Mouse (Mus musculus) layer of hippocampus, adult 2 months (tissue): ENCODE results near the gene Gm10491. TPM values are rescaled to one million over a fixed set of nuclear protein-coding genes. Genes with fewer than 3 reads are reported as not detected.
"Not testable (repeated sequence)": the region's sequence is repeated elsewhere in the genome, so short reads cannot be mapped to it uniquely, and the experiment has no call there.

ENCODE experiments used
- DNase-seq, 2 experiments: peaks; one replicate each; pipeline ENCODE4 v3.0.0; 2022; ENCODE audit warnings: low spot score in 2 of 2
- H3K27ac ChIP-seq: fragments of 200-600 bp; 2 replicates; pipeline ENCODE4 v1.8.1; 2022
- H3K4me3 ChIP-seq: fragments of 200-600 bp; 2 replicates; pipeline ENCODE4 v1.8.1; 2022; ENCODE audit warnings: mild to moderate bottlenecking
- CTCF ChIP-seq: fragments of 200-600 bp; conservative IDR thresholded peaks from 2 replicates; pipeline ENCODE4 v1.8.1; 2022; ENCODE audit warnings: antibody characterized with exemption, mild to moderate bottlenecking, moderate library complexity
- total RNA-seq, 2 experiments: library from RNA; stranded (reverse); gene quantifications; 2 replicates each; pipeline ENCODE4 v1.2.3; 2021

Gm10491 gene
- total RNA-seq, 2 experiments from 2014 or later: not detected

DNA sequence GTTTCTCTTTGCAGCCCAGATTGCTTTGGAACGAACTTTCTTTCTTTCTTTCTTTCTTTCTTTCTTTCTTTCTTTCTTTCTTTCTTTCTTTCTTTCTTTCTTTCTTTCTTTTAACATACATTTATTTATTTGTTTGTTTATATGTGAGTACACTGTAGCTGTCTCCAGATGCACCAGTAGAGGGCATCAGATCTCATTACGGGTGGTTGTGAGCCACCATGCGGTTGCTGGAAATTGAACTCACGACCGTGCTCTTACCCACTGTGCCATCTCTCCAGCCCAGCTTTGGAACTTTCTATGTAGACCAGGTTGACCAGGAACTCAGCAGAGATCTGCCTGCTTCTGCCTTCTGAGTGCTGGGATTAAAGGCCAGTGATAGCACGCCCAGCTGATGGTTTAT, 10.3 kb upstream of the Gm10491 start:
- not testable (repeated sequence) for DNase-seq, H3K27ac ChIP-seq, H3K4me3 ChIP-seq
- peak; percentile 32; the same call in 1 of the 2 replicates for TF ChIP-seq CTCF

- not testable (repeated sequence) for DNase-seq, H3K4me3 ChIP-seq, H3K27ac ChIP-seq
- peak; percentile 59 for TF ChIP-seq CTCF
These were observed 8.0 kb upstream of the Gm10491 start for GRCm38 (mm10) chrX:7915669-7916068.

DNA sequence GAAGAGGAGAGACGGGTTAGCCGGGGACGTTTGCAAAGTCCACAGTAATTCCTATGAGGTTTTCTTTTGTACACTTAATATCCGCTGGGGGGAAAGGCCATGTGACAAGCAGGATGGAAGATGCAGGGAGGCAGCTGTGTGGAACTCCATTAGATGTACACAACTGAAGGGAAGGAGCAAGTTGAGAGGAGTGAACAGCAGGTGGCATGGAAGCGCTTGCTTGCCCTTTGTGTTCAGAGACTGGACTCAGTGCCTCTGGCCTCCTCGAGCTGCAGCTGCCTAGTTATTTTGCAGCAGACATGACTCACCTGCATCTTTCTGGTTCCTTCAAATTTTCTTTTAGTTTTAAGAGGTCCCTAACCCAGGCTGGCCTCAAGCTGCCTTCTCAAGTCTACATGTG, 2.8 kb upstream of the Gm10491 start:
- Histone ChIP-seq H3K27ac (no peak overlapping the region), H3K4me3 (no peak overlapping the region)
- DNase-seq: no peak
- TF ChIP-seq CTCF: 0 out of 2 replicates have a peak, but pooled peaks have one; percentile 9

DNA sequence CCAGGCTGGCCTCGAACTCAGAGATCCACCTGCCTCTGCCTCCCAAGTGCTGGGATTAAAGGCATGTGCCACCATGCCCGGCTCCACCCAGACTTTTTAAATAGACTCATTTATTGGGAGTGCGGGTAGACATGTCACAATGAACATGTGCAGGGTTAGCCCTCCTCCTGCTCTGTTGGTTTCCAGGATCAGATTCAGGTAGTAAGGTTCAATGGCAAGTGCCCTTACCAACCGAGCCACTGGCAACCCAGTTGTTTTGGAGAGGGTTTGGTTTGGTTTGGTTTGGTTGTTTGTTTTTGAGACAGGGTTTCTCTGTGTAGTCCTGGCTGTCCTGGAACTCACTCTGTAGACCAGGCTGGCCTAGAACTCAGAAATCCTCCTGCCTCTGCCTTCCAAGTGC, 1.6 kb upstream of the Gm10491 start, which contains the start of gene Gm10490:
Gm10490 (plus strand) TSS at position 301 of the 400 bp plus-strand sequence.
- not testable (repeated sequence) for H3K4me3 ChIP-seq, H3K27ac ChIP-seq

GRCm38 (mm10) chrX:7904441-7904840, 3.2 kb downstream of the Gm10491 start:
- H3K27ac ChIP-seq: no peak overlapping the region
- H3K4me3 ChIP-seq: no peak overlapping the region
- no peak for TF ChIP-seq CTCF
- no peak for DNase-seq

More for the DNA sequence above, 1.6 kb upstream of the Gm10491 start, which contains the start of gene Gm10490:
- DNase-seq: not testable (repeated sequence)

- peak within 1 kb of the TSS; percentile 97 for H3K27ac ChIP-seq
- peak; percentile 82 to 92 for DNase-seq
- no peak for TF ChIP-seq CTCF
- H3K4me3 ChIP-seq: peak within 1 kb of the TSS; percentile 70
These were observed 8.5 kb downstream of the Gm10491 start, which contains the start of the genes Pqbp1 and Timm17b for GRCm38 (mm10) chrX:7898880-7899874. TSS of gene Pqbp1 (minus strand) at chrX:7899269. TSS of gene Timm17b (plus strand) at chrX:7899357.

- TF ChIP-seq CTCF: no peak
- Histone ChIP-seq H3K27ac (peak overlapping the region; percentile 97; the same call in 1 of the 2 replicates), H3K4me3 (peak overlapping the region; percentile 70)
- no peak for DNase-seq
These were observed 9.4 kb downstream of the Gm10491 start for GRCm38 (mm10) chrX:7898211-7898610.

- Histone ChIP-seq H3K4me3 (peak within 1 kb of the TSS; percentile 69), H3K27ac (peak within 1 kb of the TSS; percentile 94)
- peak; percentile 70 to 88 for DNase-seq
- peak; percentile 42 for TF ChIP-seq CTCF
These were observed 23.6 kb downstream of the Gm10491 start, which contains the start of gene Slc35a2 for GRCm38 (mm10) chrX:7883841-7884567. TSS of gene Slc35a2 (plus strand) at chrX:7884028.

GRCm38 (mm10) chrX:7879819-7880218, 27.8 kb downstream of the Gm10491 start:
- Histone ChIP-seq H3K4me3 (peak overlapping the region; percentile 66), H3K27ac (peak overlapping the region; percentile 65; the same call in 1 of the 2 replicates)
- peak; percentile 53 to 67 for DNase-seq
- TF ChIP-seq CTCF: peak; percentile 65

DNA sequence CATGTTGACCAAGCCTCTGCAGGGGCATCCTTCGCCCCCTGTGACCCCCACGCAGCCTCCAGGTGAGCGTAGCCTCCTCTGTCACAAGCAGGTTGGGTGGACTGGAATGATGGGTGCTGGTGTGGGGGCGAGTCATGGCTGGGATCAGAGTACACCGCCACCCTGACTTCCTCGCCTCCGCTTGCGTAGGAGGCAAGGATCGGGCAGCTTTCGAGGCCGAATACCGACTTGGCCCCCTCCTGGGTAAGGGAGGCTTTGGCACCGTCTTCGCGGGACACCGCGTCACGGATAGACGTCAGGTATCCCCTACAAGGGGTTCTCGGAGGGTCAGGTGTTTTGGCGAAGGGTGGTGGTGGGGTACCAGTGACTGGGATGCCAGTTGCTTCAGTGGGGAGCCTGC, 29.1 kb downstream of the Gm10491 start:
- H3K4me3 ChIP-seq: peak overlapping the region; percentile 66
- DNase-seq: peak in 1 of 2 experiments; percentile 22
- no peak for TF ChIP-seq CTCF
- H3K27ac ChIP-seq: peak overlapping the region; percentile 92

GRCm38 (mm10) chrX:7878007-7878419, 29.6 kb downstream of the Gm10491 start, which contains the start of gene Pim2:
TSS of gene Pim2 (plus strand) at chrX:7878262.
- no peak for TF ChIP-seq CTCF
- peak; percentile 80 to 86 for DNase-seq
- H3K4me3 ChIP-seq: peak within 1 kb of the TSS; percentile 66
- peak within 1 kb of the TSS; percentile 92 for H3K27ac ChIP-seq

GRCm38 (mm10) chrX:7869826-7870225, 37.8 kb downstream of the Gm10491 start:
- Histone ChIP-seq H3K27ac (no peak overlapping the region), H3K4me3 (no peak overlapping the region)
- TF ChIP-seq CTCF: no peak
- no peak for DNase-seq

DNA sequence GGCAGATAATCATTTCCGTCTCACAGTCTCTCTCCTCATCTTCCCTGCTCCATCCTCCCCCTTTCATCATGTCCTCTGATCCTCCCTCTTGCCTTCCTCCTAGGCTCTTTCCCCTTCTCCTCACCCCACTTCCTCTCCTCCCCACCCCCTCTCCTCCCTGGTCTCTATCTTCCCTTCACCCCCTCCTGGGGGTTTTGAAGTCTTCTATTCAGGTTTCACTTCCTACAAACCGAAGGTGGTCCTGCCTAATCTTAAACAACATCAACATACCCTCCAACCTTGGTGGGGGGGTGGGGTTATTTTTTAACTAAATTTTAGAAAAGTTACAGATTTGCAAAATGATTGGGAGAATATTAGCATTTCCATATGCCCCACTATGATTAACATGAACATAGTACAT, 39.1 kb downstream of the Gm10491 start:
- no peak overlapping the region for H3K27ac ChIP-seq

More for the DNA sequence above, 39.1 kb downstream of the Gm10491 start:
- no peak for DNase-seq
- H3K4me3 ChIP-seq: no peak overlapping the region
- no peak for TF ChIP-seq CTCF
